In the genomic region with DNA sequence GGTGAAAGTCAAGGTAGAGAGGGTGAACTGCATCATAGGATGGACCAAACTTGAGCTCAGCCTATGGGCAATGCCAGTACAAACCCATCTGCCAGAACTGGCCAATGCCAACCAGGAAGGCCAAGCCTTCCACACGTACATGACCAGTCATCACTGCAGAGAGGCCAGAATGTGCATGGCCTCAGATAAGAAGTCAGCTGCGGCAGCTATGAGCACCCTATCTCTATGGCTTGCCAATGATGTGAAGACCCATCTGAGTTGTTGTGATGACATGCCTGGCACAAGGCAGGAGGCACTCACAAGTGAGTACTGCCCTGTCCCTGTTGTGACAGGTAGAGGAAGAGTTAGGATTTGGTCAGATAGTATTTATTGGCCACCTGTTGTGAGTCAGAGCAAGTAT, we compare ENCODE assay signal across 22 mouse cellular contexts.
DNase-seq lines count a peak whose midpoint lies in the region; ATAC-seq and TF ChIP-seq lines count a peak whose summit lies in the region.
"Had no signal": no experiment of that assay in that cellular context is flagged by ENCODE, and none has a peak within 500 bp of the region (broad histone marks: within the 10 kb centered on the region; RNA-seq: fewer than 3 reads in every experiment).

No protein-coding gene starts in this region.

- H3K4me1 ChIP-seq in MEL (ENCODE audit: control insufficient read depth in 1 of 2, insufficient read depth in 2 of 2, low read length in 2 of 2) = no peaks in the 10 kb centered on the region; a peak in 1 of 4 replicates
- H3K4me1 ChIP-seq in intestine, postnatal 0 days (replicated peaks; ENCODE audit: control insufficient read depth, insufficient read depth, low read length) = no peaks in the 10 kb centered on the region
- peaks cover 20% of the 10 kb centered on the region for H3K4me1 ChIP-seq in liver, embryonic 13.5 days (replicated peaks)
- H3K4me1 ChIP-seq in liver, postnatal 0 days (ENCODE audit: insufficient read depth) = no peaks in the 10 kb centered on the region
- no peaks in the 10 kb centered on the region for H3K4me1 ChIP-seq in hindbrain, embryonic 11.5 days (replicated peaks; ENCODE audit: control insufficient read depth, insufficient read depth, low read length)

- H3K9me3 ChIP-seq in MEL (replicated peaks; ENCODE audit: insufficient read depth, low read length) = no peaks in the 10 kb centered on the region
- H3K9me3 ChIP-seq in intestine, postnatal 0 days (ENCODE audit: control insufficient read depth) = no peaks in the 10 kb centered on the region
- H3K9me3 ChIP-seq in liver, embryonic 13.5 days (replicated peaks) = no peaks in the 10 kb centered on the region
- no peaks in the 10 kb centered on the region for H3K9me3 ChIP-seq in liver, postnatal 0 days (ENCODE audit: low read length)
- H3K9me3 ChIP-seq in hindbrain, embryonic 11.5 days (ENCODE audit: control insufficient read depth, low read length) = no peaks in the 10 kb centered on the region
- H3K9me3 ChIP-seq: embryonic facial prominence, embryonic 15.5 days; forebrain, embryonic 10.5 days; heart, embryonic 10.5 days had no signal

- H3K36me3 ChIP-seq in MEL (ENCODE audit: control insufficient read depth in 1 of 2, insufficient read depth in 2 of 2, low read length in 2 of 2) = peaks cover 0 to 4% of the 10 kb centered on the region in 2 experiments; a peak in 2 of 4 replicates
- H3K36me3 ChIP-seq in intestine, postnatal 0 days (ENCODE audit: control insufficient read depth, insufficient read depth) = no peaks in the 10 kb centered on the region
- no peaks in the 10 kb centered on the region for H3K36me3 ChIP-seq in liver, embryonic 13.5 days
- no peaks in the 10 kb centered on the region for H3K36me3 ChIP-seq in liver, postnatal 0 days (replicated peaks; ENCODE audit: insufficient read depth, low read length)
- H3K36me3 ChIP-seq in hindbrain, embryonic 11.5 days (ENCODE audit: control insufficient read depth, insufficient read depth, low read length) = no peaks in the 10 kb centered on the region
- H3K36me3 ChIP-seq: embryonic facial prominence, embryonic 15.5 days; forebrain, embryonic 10.5 days; heart, embryonic 10.5 days had no signal

- peak; percentile 33; the same call in 1 of the 2 replicates for ATAC-seq in intestine, postnatal 0 days
- ATAC-seq in liver, embryonic 13.5 days (ENCODE audit: low read depth) = peak; percentile 81
- peak; percentile 33; the same call in 1 of the 2 replicates for ATAC-seq in liver, postnatal 0 days
- no peak for ATAC-seq in hindbrain, embryonic 11.5 days (ENCODE audit: low FRiP score)
- ATAC-seq: forebrain, embryonic 14.5 days had no signal

- H3K27me3 ChIP-seq in MEL (ENCODE audit: control insufficient read depth in 1 of 2, insufficient read depth in 2 of 2, low read length in 2 of 2) = no peaks in the 10 kb centered on the region; a peak in 1 of 4 replicates
- H3K27me3 ChIP-seq in intestine, postnatal 0 days (replicated peaks; ENCODE audit: control insufficient read depth, insufficient read depth, low read length) = no peaks in the 10 kb centered on the region
- no peaks in the 10 kb centered on the region for H3K27me3 ChIP-seq in liver, embryonic 13.5 days
- H3K27me3 ChIP-seq in liver, postnatal 0 days (ENCODE audit: insufficient read depth, low read length) = no peaks in the 10 kb centered on the region
- H3K27me3 ChIP-seq in hindbrain, embryonic 11.5 days (ENCODE audit: control insufficient read depth, insufficient read depth, low read length) = no peaks in the 10 kb centered on the region
- H3K27me3 ChIP-seq: embryonic facial prominence, embryonic 15.5 days had no signal

- 48% methylated on average over 2 of the region's 2 CpGs for WGBS in intestine, postnatal 0 days
- 14% methylated on average over 2 of the region's 2 CpGs for WGBS in liver, embryonic 13.5 days (ENCODE audit: insufficient replicate concordance)
- 48% methylated on average over 2 of the region's 2 CpGs for WGBS in liver, postnatal 0 days (ENCODE audit: insufficient replicate concordance)
- 92% methylated on average over 2 of the region's 2 CpGs for WGBS in hindbrain, embryonic 11.5 days

- H3K79me2 ChIP-seq in MEL (ENCODE audit: control insufficient read depth, insufficient read depth, low read length, poor library complexity) = no peaks in the 10 kb centered on the region

- no peak for DNase-seq in MEL (ENCODE audit: low read depth, low spot score)
- DNase-seq in liver, embryonic 13.5 days = peak; percentile 22
- no peak for DNase-seq in liver, postnatal 0 days
- DNase-seq in urinary bladder, adult 2 months (ENCODE audit: low spot score) = no peak
- DNase-seq in layer of hippocampus, postnatal 25 days (ENCODE audit: extremely low spot score in 1 of 2, low spot score in 1 of 2) = no peak
- DNase-seq in hindbrain, embryonic 11.5 days (ENCODE audit: low spot score) = no peak
- DNase-seq: adrenal gland, adult 8-10 months; adrenal gland, postnatal 36 days; cerebellum, adult 11 months; cerebellum, adult 8-10 months; cerebellum, postnatal 14 days; embryo, embryonic 11 days; heart, adult 18-20 months; heart, postnatal 10 days; heart, postnatal 4 days had no signal

- H3K9ac ChIP-seq in MEL (ENCODE audit: control insufficient read depth, low read depth, low read length, poor library complexity, severe bottlenecking) = no peak overlapping the region
- H3K9ac ChIP-seq in intestine, postnatal 0 days (ENCODE audit: low read depth, low read length) = no peak overlapping the region
- H3K9ac ChIP-seq in liver, embryonic 13.5 days = no peak overlapping the region
- no peak overlapping the region for H3K9ac ChIP-seq in liver, postnatal 0 days (replicated peaks)
- no peak overlapping the region for H3K9ac ChIP-seq in hindbrain, embryonic 11.5 days (ENCODE audit: low read depth, low read length)
- H3K9ac ChIP-seq: embryonic facial prominence, embryonic 15.5 days; hindbrain, embryonic 14.5 days had no signal

- H3K4me3 ChIP-seq in MEL (ENCODE audit: control insufficient read depth in 1 of 2, insufficient read depth in 1 of 2, low read depth in 2 of 2, low read length in 2 of 2) = no peak overlapping the region
- no peak overlapping the region for H3K4me3 ChIP-seq in intestine, postnatal 0 days (ENCODE audit: low read depth, low read length)
- no peak overlapping the region for H3K4me3 ChIP-seq in liver, embryonic 13.5 days (replicated peaks)
- no peak overlapping the region for H3K4me3 ChIP-seq in liver, postnatal 0 days (ENCODE audit: low read depth, low read length)
- no peak overlapping the region for H3K4me3 ChIP-seq in hindbrain, embryonic 11.5 days (ENCODE audit: low read depth, low read length)
- H3K4me3 ChIP-seq: embryonic facial prominence, embryonic 15.5 days; erythroblast, embryonic 14.5 days; forebrain, embryonic 10.5 days; heart, embryonic 10.5 days had no signal

- TF ChIP-seq EP300 in MEL (IDR thresholded peaks at IDR 0.05; ENCODE audit: low read depth in 1 of 2, low read length in 2 of 2) = no peak
- no peak for TF ChIP-seq EP300 in liver, postnatal 0 days (IDR thresholded peaks at IDR 0.05; ENCODE audit: low read depth)

- TF ChIP-seq CTCF in MEL (IDR thresholded peaks at IDR 0.05 in 2 of 3, conservative IDR thresholded peaks at IDR 0.05 in 1 of 3; ENCODE audit: control insufficient read depth in 1 of 3, insufficient read depth in 1 of 3, low read depth in 2 of 3, low read length in 3 of 3, poor library complexity in 1 of 3, severe bottlenecking in 1 of 3) = no peak
- TF ChIP-seq CTCF in intestine, postnatal 0 days (IDR thresholded peaks at IDR 0.05; ENCODE audit: low read depth) = no peak
- no peak for TF ChIP-seq CTCF in liver, postnatal 0 days (IDR thresholded peaks at IDR 0.05; ENCODE audit: low read depth)

- no peak overlapping the region for H3K27ac ChIP-seq in MEL (ENCODE audit: control insufficient read depth, low read depth, low read length)
- no peak overlapping the region for H3K27ac ChIP-seq in intestine, postnatal 0 days (ENCODE audit: low read depth, low read length)
- no peak overlapping the region for H3K27ac ChIP-seq in liver, embryonic 13.5 days
- H3K27ac ChIP-seq in liver, postnatal 0 days (ENCODE audit: low read depth) = no peak overlapping the region
- H3K27ac ChIP-seq in hindbrain, embryonic 11.5 days (ENCODE audit: low read depth, low read length) = no peak overlapping the region
- H3K27ac ChIP-seq: embryonic facial prominence, embryonic 15.5 days; forebrain, embryonic 10.5 days; heart, embryonic 10.5 days; hindbrain, embryonic 14.5 days had no signal

- TF ChIP-seq POLR2A in MEL (IDR thresholded peaks at IDR 0.05; ENCODE audit: control insufficient read depth in 1 of 2, insufficient read depth in 1 of 2, low read depth in 1 of 2, low read length in 2 of 2, poor library complexity in 1 of 2) = no peak

- no peak for TF ChIP-seq RAD21 in MEL (IDR thresholded peaks at IDR 0.05; ENCODE audit: low read depth, low read length)

- H3K4me2 ChIP-seq in intestine, postnatal 0 days (replicated peaks; ENCODE audit: low read depth) = no peak overlapping the region
- no peak overlapping the region for H3K4me2 ChIP-seq in liver, embryonic 13.5 days
- no peak overlapping the region for H3K4me2 ChIP-seq in liver, postnatal 0 days (ENCODE audit: low read depth, low read length)
- H3K4me2 ChIP-seq in hindbrain, embryonic 11.5 days (replicated peaks; ENCODE audit: low read depth, low read length) = no peak overlapping the region
- H3K4me2 ChIP-seq: embryonic facial prominence, embryonic 15.5 days; hindbrain, embryonic 14.5 days had no signal

TF ChIP-seq in MEL, 35 proteins besides CTCF, POLR2A, EP300 and RAD21:
- TF ChIP-seq MAX (IDR thresholded peaks at IDR 0.05; ENCODE audit: low read length) (no peak), TAL1 (IDR thresholded peaks at IDR 0.05; ENCODE audit: low read length) (peak; percentile 21; the same call in 1 of the 2 replicates)
